Mouse (Mus musculus): ENCODE data around the gene 4922502D21Rik. TPM values are rescaled to one million over a fixed set of nuclear protein-coding genes. Genes with fewer than 3 reads are reported as not detected.
A peak's percentile ranks its signal among the peaks of the same experiment; 100 is the strongest.
"Not testable (repeated sequence)": the region's sequence is repeated elsewhere in the genome, so short reads cannot be mapped to it uniquely, and the experiment has no call there.

The 4922502D21Rik gene
- polyA plus RNA-seq, 1 experiment from 2014 or later = not detected

DNA sequence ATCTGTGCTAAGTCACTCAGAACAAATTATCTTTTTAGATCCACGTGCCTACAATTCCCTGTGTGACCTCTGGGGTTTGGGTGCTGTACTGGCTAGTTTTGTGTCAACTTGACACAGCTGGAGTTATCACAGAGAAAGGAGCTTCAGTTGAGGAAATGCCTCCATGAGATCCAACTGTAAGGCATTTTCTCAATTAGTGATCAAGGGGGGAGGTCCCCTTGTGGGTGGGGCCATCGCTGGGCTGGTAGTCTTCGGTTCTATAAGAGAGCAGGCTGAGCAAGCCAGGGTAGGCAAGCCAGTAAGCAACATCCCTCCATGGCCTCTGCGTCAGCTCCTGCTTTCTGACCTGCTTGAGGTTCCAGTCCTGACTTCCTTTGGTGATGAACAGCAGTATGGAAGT lies 10.8 kb upstream of the 4922502D21Rik start, which contains the start of gene Clec12a:
Gene Clec12a (plus strand): TSS at position 301 of the 400 bp plus-strand sequence.
- H3K4me2 ChIP-seq; H3K9ac ChIP-seq; H3K4me1 ChIP-seq (replicated peaks); H3K9me3 ChIP-seq; H3K4me3 ChIP-seq; H3K27me3 ChIP-seq; ATAC-seq (ENCODE audit: low FRiP score, low read depth); H3K36me3 ChIP-seq; H3K27ac ChIP-seq (replicated peaks): not testable (repeated sequence)
- 79% methylated on average over 4 of the region's 4 CpGs for WGBS

DNA sequence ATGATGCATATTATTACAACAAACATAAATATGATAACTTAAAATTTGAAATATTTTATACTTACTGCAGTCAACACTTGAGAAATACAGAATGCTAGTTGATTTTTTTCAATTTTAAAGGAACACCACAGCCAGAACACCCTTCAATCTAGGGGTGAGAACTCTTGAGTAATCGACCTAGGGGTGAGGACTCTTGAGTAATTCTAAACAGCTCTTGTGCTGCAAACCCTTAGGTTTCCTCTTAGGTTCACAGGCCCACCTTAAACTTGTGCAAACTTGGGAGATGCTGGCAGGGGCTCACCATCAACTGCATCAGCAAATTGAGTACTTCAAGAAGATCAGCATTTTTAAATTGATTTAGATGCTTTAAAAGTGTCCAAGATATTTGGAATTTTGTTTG lies 6.2 kb upstream of the 4922502D21Rik start:
- H3K4me2 ChIP-seq = no peak overlapping the region
- H3K27me3 ChIP-seq = no peaks in the 10 kb centered on the region
- 70% methylated on average over 1 of the region's 1 CpGs for WGBS
- no peaks in the 10 kb centered on the region for H3K36me3 ChIP-seq
- H3K27ac ChIP-seq (replicated peaks) = no peak overlapping the region
- peaks cover 3% of the 10 kb centered on the region; the same call in 1 of the 2 replicates for H3K4me1 ChIP-seq (replicated peaks)
- H3K9ac ChIP-seq = no peak overlapping the region
- no peaks in the 10 kb centered on the region for H3K9me3 ChIP-seq
- H3K4me3 ChIP-seq = no peak overlapping the region
- ATAC-seq (ENCODE audit: low FRiP score, low read depth) = no peak

DNA sequence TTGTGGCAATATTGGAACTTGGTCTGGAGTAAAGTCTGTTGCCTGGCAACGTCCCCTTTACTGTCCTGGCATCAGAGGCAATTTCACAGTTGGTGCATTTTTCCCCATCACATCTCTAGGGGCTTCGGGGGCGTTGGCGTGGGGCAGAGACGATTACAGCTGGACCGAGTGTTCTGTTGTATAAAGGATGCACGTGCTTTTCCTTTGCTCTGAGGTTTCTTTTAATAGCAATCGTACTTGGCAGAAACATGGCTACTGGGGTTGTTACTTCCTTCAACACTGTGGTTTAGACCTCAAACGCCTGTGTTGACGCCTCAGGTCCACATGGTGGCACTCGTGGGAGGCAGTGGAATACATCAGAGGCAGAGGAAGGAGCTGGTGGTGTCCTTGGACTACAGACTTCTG lies 2.1 kb upstream of the 4922502D21Rik start:
- peak overlapping the region; percentile 45 for H3K4me2 ChIP-seq
- H3K27me3 ChIP-seq = no peaks in the 10 kb centered on the region
- peak overlapping the region; percentile 17; the same call in 1 of the 2 replicates for H3K4me3 ChIP-seq
- peaks cover 3% of the 10 kb centered on the region; the same call in 1 of the 2 replicates for H3K4me1 ChIP-seq (replicated peaks)
- no peak overlapping the region for H3K9ac ChIP-seq
- H3K9me3 ChIP-seq = no peaks in the 10 kb centered on the region
- H3K27ac ChIP-seq (replicated peaks) = no peak overlapping the region
- 17% methylated on average over 11 of the region's 11 CpGs for WGBS
- H3K36me3 ChIP-seq = no peaks in the 10 kb centered on the region
- ATAC-seq (ENCODE audit: low FRiP score, low read depth) = peak; percentile 92

DNA sequence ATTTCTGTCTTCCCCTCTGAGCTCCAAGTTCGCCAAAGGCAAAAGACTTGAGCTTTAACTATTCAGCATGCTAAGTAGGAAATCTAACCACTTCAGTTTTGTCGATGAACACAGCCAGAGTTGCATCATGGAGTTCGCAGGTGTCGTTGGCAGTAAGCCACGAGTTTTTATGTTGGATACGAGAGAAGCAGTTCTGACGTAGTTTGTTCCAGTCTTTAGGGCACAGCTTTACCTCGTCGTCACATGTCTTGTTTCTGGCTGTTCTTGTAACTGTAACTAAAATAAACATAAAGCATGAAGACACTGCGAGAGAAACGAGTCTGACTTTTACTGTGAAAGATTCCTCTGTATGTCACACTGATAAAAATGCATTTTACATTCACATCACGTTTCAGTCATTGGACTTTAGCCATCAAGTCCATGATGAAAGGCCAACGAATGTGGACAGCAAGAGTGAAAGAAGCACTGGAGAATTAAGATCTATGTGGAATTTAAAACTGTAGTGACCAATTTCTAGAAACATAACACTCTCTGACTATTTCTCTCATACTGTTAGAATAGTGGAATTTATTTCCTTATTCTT lies 4.9 kb downstream of the 4922502D21Rik start:
- Histone ChIP-seq H3K27me3 (no peaks in the 10 kb centered on the region), H3K9me3 (no peaks in the 10 kb centered on the region), H3K4me3 (no peak overlapping the region), H3K9ac (no peak overlapping the region), H3K4me1 (replicated peaks) (no peaks in the 10 kb centered on the region), H3K36me3 (no peaks in the 10 kb centered on the region), H3K4me2 (no peak overlapping the region), H3K27ac (replicated peaks) (no peak overlapping the region)
- no peak for ATAC-seq (ENCODE audit: low FRiP score, low read depth)
- 68% methylated on average over 13 of the region's 13 CpGs for WGBS

DNA sequence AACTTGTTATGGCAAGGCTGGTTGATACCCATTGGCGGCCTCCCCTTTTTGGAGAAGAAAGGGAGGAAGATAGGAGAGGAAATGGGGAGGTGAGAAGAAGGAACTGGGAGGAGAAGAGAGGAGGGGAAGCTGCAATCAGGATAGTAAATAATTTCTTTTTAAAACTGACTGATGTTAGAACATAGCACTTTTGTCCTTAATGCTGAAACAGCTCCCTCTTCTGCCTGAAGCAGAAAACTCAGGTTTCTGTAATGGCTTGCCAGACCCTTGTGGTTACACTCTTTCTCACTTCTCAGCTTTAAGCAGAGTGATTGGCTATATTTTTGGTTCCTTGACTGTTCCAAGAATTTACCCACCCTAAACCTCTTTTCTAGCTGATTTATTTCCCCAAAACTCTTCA lies 5.6 kb downstream of the 4922502D21Rik start:
- H3K9ac ChIP-seq = no peak overlapping the region
- no peaks in the 10 kb centered on the region for H3K9me3 ChIP-seq
- no peak for ATAC-seq (ENCODE audit: low FRiP score, low read depth)
- H3K4me2 ChIP-seq = no peak overlapping the region
- H3K27ac ChIP-seq (replicated peaks) = no peak overlapping the region
- H3K27me3 ChIP-seq = no peaks in the 10 kb centered on the region
- no peaks in the 10 kb centered on the region for H3K36me3 ChIP-seq
- WGBS = 87% methylated on average over 1 of the region's 1 CpGs
- no peaks in the 10 kb centered on the region for H3K4me1 ChIP-seq (replicated peaks)
- no peak overlapping the region for H3K4me3 ChIP-seq

DNA sequence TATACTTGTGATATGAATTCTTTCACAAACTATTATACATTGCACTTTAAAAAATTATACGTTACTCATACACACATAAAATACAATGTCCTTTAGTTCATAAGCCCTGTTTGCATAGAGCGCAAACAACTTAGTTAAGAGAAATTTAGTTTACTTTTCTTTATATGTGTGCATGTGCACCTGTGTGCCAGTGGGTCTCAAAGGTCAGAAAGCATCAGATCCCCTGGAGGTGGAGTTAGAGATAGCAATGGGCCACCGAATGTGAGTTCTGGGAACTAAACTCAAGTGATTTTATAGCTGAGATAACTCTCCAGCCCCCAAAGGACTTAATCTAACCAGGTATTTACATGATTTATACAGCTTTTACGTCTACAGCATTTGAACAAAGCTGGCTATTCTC lies 12.3 kb downstream of the 4922502D21Rik start:
- no peak overlapping the region for H3K4me3 ChIP-seq
- ATAC-seq (ENCODE audit: low FRiP score, low read depth) = no peak
- no peaks in the 10 kb centered on the region for H3K36me3 ChIP-seq
- H3K9ac ChIP-seq = no peak overlapping the region
- H3K4me2 ChIP-seq = no peak overlapping the region
- no peak overlapping the region for H3K27ac ChIP-seq (replicated peaks)
- 83% methylated on average over 4 of the region's 4 CpGs for WGBS
- no peaks in the 10 kb centered on the region for H3K27me3 ChIP-seq
- no peaks in the 10 kb centered on the region for H3K4me1 ChIP-seq (replicated peaks)
- H3K9me3 ChIP-seq = no peaks in the 10 kb centered on the region

DNA sequence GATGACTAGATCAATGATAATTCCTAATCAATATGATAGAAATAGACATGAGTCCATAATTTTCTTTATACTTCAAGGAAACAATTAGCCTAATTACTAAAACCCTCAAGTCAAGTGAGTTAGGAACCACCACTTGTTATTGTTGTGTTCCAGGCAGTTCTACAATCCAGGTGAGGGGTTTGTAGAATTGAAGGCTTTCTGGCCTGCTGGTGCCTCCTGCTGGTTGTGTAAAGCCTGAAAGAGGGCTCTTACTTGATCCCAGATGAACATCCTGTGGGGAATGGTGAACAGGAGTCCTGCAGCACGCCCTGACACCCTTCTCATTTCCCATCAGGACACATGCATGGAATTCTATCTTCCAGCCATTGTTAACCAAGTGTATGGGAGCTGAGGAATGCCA lies 13.2 kb downstream of the 4922502D21Rik start:
- Histone ChIP-seq H3K9me3 (no peaks in the 10 kb centered on the region), H3K4me1 (replicated peaks) (no peaks in the 10 kb centered on the region), H3K27me3 (no peaks in the 10 kb centered on the region), H3K4me2 (no peak overlapping the region), H3K27ac (replicated peaks) (no peak overlapping the region), H3K9ac (no peak overlapping the region), H3K4me3 (no peak overlapping the region), H3K36me3 (no peaks in the 10 kb centered on the region)
- ATAC-seq (ENCODE audit: low FRiP score, low read depth) = no peak
- WGBS = 53% methylated on average over 1 of the region's 1 CpGs

DNA sequence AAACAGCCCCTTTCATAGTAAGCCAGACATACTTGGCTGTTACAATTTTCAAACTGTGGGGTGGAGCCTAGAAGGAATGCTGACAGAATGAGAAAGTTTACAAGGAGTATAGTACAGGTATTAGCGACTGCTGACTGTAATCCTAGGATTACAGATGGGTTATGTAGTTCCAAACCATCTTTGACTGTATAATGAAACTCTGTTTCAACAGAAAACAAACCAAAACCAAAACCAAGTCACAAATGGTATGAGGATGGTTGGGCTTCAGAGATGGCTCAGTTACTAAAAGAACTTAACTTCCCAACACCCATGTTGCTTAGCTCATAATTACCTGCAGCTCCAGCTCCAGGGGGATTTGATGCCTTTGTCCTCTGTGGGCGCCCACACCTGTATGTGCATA lies 15.1 kb downstream of the 4922502D21Rik start:
- Histone ChIP-seq H3K27me3 (no peaks in the 10 kb centered on the region), H3K4me3 (no peak overlapping the region), H3K9me3 (no peaks in the 10 kb centered on the region), H3K36me3 (no peaks in the 10 kb centered on the region), H3K4me1 (replicated peaks) (no peaks in the 10 kb centered on the region), H3K4me2 (no peak overlapping the region), H3K27ac (replicated peaks) (no peak overlapping the region), H3K9ac (no peak overlapping the region)
- 75% methylated on average over 2 of the region's 2 CpGs for WGBS
- ATAC-seq (ENCODE audit: low FRiP score, low read depth) = no peak

DNA sequence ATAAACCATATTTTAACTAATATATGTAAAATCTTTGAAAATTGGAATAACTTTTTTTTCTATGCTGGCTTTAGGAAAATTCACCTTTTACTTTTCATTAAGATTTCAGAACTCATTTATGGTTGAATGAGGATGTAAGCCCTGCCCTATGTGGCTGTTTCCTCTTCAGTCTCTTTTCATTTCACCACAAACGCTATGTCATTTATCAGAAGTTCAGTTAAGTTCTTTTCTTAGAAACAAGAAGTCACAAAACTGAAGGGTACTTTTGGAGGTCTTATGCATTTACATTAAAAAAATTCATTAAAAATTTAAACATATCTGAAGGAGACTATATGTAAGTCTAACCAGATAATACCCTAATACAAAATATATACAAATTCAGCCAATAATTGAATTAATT lies 15.9 kb downstream of the 4922502D21Rik start:
- Histone ChIP-seq H3K4me2 (no peak overlapping the region), H3K9ac (no peak overlapping the region), H3K27me3 (no peaks in the 10 kb centered on the region), H3K27ac (replicated peaks) (no peak overlapping the region), H3K9me3 (no peaks in the 10 kb centered on the region), H3K36me3 (no peaks in the 10 kb centered on the region), H3K4me3 (no peak overlapping the region), H3K4me1 (replicated peaks) (no peaks in the 10 kb centered on the region)
- WGBS = 93% methylated on average over 1 of the region's 1 CpGs
- ATAC-seq (ENCODE audit: low FRiP score, low read depth) = no peak

DNA sequence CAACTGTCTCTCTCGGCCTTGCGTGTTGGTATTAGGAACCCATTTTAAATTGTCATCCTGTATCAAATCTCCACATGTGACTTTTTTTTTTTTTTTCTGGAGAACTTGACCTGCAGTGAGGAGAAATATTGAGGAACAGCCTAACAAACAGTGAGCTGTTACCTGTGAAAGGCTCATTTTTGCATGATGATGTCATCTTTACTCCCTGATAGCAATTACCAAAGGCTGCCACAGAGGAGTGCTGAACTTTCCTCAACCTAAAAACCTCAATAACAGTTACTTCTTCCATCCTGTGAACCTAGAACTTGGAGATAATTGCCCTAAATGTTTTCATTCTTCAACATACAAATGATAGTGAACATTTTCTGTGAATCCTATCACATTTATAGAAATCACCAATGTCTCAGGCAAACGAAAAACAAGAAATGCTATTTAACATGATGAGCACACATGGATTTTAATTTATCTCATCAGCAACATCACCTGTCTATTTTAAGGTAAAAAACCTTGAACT lies 16.9 kb downstream of the 4922502D21Rik start:
- H3K36me3 ChIP-seq = no peaks in the 10 kb centered on the region
- no peak overlapping the region for H3K4me3 ChIP-seq
- H3K27me3 ChIP-seq = no peaks in the 10 kb centered on the region
- no peaks in the 10 kb centered on the region for H3K9me3 ChIP-seq
- ATAC-seq (ENCODE audit: low FRiP score, low read depth) = no peak
- no peak overlapping the region for H3K4me2 ChIP-seq
- H3K4me1 ChIP-seq (replicated peaks) = no peaks in the 10 kb centered on the region
- no peak overlapping the region for H3K27ac ChIP-seq (replicated peaks)
- WGBS = 85% methylated on average over 3 of the region's 3 CpGs
- H3K9ac ChIP-seq = no peak overlapping the region

DNA sequence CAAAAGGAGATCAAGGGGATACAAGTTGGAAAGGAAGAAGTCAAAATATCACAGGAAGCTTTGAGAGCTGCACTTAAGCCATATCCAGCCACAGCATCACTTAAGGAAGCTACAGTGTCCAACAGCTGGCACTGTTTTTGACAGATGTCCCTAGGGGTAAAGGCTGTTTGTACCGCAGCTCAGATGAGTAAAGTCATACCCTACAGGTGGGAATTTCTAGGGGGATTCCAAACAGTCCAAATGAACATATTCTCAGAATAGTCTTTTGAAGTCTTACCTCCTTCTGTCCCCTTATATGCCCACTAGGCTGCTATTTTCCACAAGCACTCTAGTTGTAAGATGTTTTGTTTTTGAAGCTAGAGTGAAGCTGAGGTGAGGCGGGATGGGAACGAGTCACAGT lies 19.1 kb downstream of the 4922502D21Rik start:
- no peak overlapping the region for H3K9ac ChIP-seq
- H3K27me3 ChIP-seq = no peaks in the 10 kb centered on the region
- H3K9me3 ChIP-seq = no peaks in the 10 kb centered on the region
- H3K27ac ChIP-seq (replicated peaks) = no peak overlapping the region
- no peaks in the 10 kb centered on the region for H3K36me3 ChIP-seq
- H3K4me2 ChIP-seq = no peak overlapping the region
- H3K4me3 ChIP-seq = no peak overlapping the region
- 87% methylated on average over 3 of the region's 3 CpGs for WGBS
- no peak for ATAC-seq (ENCODE audit: low FRiP score, low read depth)
- no peaks in the 10 kb centered on the region for H3K4me1 ChIP-seq (replicated peaks)

DNA sequence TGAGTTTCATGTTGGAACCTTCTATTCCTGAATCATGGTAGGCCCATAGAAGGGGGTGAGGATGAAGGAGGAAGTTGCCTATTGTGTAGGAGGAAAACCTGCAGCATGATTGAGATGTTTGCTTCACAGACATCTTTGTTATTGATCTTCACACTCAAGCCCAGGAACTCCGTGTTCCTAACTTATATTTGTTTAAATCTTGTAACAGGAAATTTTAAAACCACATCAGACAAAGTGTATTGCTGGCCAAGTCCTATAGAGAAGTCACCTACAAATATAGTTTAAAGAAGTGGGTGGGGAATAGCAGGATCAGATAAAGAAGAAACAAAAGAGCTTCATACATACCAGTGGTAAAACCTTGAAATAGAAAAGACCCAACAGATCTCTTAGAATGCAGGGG lies 27.4 kb downstream of the 4922502D21Rik start:
- Histone ChIP-seq H3K4me2 (no peak overlapping the region), H3K36me3 (no peaks in the 10 kb centered on the region), H3K9ac (no peak overlapping the region), H3K27me3 (no peaks in the 10 kb centered on the region), H3K4me1 (replicated peaks) (no peaks in the 10 kb centered on the region), H3K27ac (replicated peaks) (no peak overlapping the region), H3K9me3 (no peaks in the 10 kb centered on the region), H3K4me3 (no peak overlapping the region)
- 76% methylated on average over 1 of the region's 1 CpGs for WGBS
- ATAC-seq (ENCODE audit: low FRiP score, low read depth) = no peak

DNA sequence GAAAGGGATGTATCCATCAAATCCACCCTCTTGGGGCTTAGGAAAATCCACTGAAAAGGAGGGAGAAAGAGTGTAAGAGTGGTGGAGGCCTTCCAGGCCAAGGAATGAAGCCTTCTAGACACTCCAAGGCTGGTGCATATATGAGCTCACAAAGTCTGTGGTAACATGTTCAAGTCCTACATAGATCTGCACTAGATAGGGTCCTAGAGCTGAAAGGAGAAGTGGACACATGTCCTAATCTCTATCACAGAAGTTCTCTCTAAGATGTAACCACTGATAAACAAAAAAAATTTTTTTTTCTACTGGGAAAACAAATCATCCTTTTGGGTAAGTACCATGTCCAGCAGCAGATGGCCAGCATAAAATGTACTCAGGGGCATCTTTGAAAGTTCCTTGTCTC lies 42.9 kb downstream of the 4922502D21Rik start:
- Histone ChIP-seq H3K27me3 (no peaks in the 10 kb centered on the region), H3K36me3 (no peaks in the 10 kb centered on the region), H3K9ac (no peak overlapping the region), H3K4me1 (replicated peaks) (no peaks in the 10 kb centered on the region), H3K4me3 (no peak overlapping the region), H3K4me2 (no peak overlapping the region), H3K9me3 (no peaks in the 10 kb centered on the region), H3K27ac (replicated peaks) (no peak overlapping the region)
- no peak for ATAC-seq (ENCODE audit: low FRiP score, low read depth)
